In genomic region chr2:75786075-75786474, GRCm38 (mm10) we compare ENCODE assay signal across 8 mouse cellular contexts. TPM values are rescaled to one million over a fixed set of nuclear protein-coding genes. Genes with fewer than 3 reads are reported as not detected.
DNase-seq lines count a peak whose midpoint lies in the region; ATAC-seq lines count a peak whose summit lies in the region.

No protein-coding gene starts in this region.

- WGBS in forebrain, embryonic 11.5 days, result 20% methylated on average over 6 of the region's 6 CpGs
- 18% methylated on average over 6 of the region's 6 CpGs for WGBS in forebrain, embryonic 13.5 days
- 19% methylated on average over 6 of the region's 6 CpGs for WGBS in kidney, embryonic 15.5 days

- no peak overlapping the region for H3K9ac ChIP-seq in forebrain, embryonic 11.5 days (ENCODE audit: low read length)
- no peak overlapping the region for H3K9ac ChIP-seq in forebrain, embryonic 13.5 days
- H3K9ac ChIP-seq in kidney, embryonic 15.5 days, result no peak overlapping the region

- no peak overlapping the region for H3K27ac ChIP-seq in forebrain, embryonic 11.5 days (ENCODE audit: low read depth, low read length)
- H3K27ac ChIP-seq in forebrain, embryonic 13.5 days, result no peak overlapping the region
- peak overlapping the region; percentile 48 for H3K27ac ChIP-seq in kidney, embryonic 15.5 days

- no peaks in the 10 kb centered on the region for H3K36me3 ChIP-seq in forebrain, embryonic 11.5 days (ENCODE audit: control insufficient read depth, insufficient read depth, low read length)
- H3K36me3 ChIP-seq in forebrain, embryonic 13.5 days (ENCODE audit: poor library complexity, severe bottlenecking), result no peaks in the 10 kb centered on the region
- H3K36me3 ChIP-seq in kidney, embryonic 15.5 days, result no peaks in the 10 kb centered on the region

- H3K27me3 ChIP-seq in forebrain, embryonic 11.5 days (ENCODE audit: control insufficient read depth, insufficient read depth, low read length), result no peaks in the 10 kb centered on the region
- H3K27me3 ChIP-seq in forebrain, embryonic 13.5 days, result no peaks in the 10 kb centered on the region
- no peaks in the 10 kb centered on the region for H3K27me3 ChIP-seq in kidney, embryonic 15.5 days

- H3K4me2 ChIP-seq in forebrain, embryonic 11.5 days (ENCODE audit: low read depth, low read length, severe bottlenecking), result no peak overlapping the region
- H3K4me2 ChIP-seq in forebrain, embryonic 13.5 days, result no peak overlapping the region
- H3K4me2 ChIP-seq in kidney, embryonic 15.5 days, result no peak overlapping the region

- no peaks in the 10 kb centered on the region for H3K9me3 ChIP-seq in forebrain, embryonic 11.5 days (ENCODE audit: control insufficient read depth, low read length)
- H3K9me3 ChIP-seq in forebrain, embryonic 13.5 days (replicated peaks), result no peaks in the 10 kb centered on the region
- no peaks in the 10 kb centered on the region for H3K9me3 ChIP-seq in kidney, embryonic 15.5 days (replicated peaks)

- ATAC-seq in forebrain, embryonic 11.5 days (replicated peaks; ENCODE audit: low FRiP score), result no peak
- no peak for ATAC-seq in forebrain, embryonic 13.5 days
- no peak; the same call in 1 of the 2 replicates for ATAC-seq in kidney, embryonic 15.5 days (replicated peaks; ENCODE audit: low FRiP score)
- 0 out of 2 replicates have a peak, but pooled peaks have one; percentile 45 for ATAC-seq in monocyte, adult 5-6 weeks (replicated peaks; ENCODE audit: insufficient number of reproducible peaks, low FRiP score, low TSS enrichment, poor library complexity, severe bottlenecking)

- peak; percentile 74 for DNase-seq in forebrain, embryonic 11.5 days (ENCODE audit: low spot score)
- peak; percentile 21 for DNase-seq in right cerebral cortex, postnatal 14 days
- no peak for DNase-seq in right cerebral cortex, adult 18-20 months
- DNase-seq in embryo, embryonic 10.5 days (ENCODE audit: low spot score), result peak; percentile 87
- DNase-seq in ovary, postnatal 14 days (ENCODE audit: low spot score), result no peak

- H3K4me1 ChIP-seq in forebrain, embryonic 11.5 days (replicated peaks; ENCODE audit: control insufficient read depth, insufficient read depth, low read length), result no peaks in the 10 kb centered on the region
- H3K4me1 ChIP-seq in forebrain, embryonic 13.5 days, result 0 out of 2 replicates have a peak, but pooled peaks cover under 1% of the 10 kb centered on the region
- peaks cover 14% of the 10 kb centered on the region for H3K4me1 ChIP-seq in kidney, embryonic 15.5 days

- H3K4me3 ChIP-seq in forebrain, embryonic 11.5 days (ENCODE audit: low read depth, low read length), result no peak overlapping the region
- no peak overlapping the region for H3K4me3 ChIP-seq in forebrain, embryonic 13.5 days
- no peak overlapping the region for H3K4me3 ChIP-seq in kidney, embryonic 15.5 days (replicated peaks)

RNA-seq across cellular contexts. Expression of gene Agps, which starts 45.9 kb away (rescaled TPM):
- polyA plus RNA-seq in forebrain, embryonic 11.5 days (2014; fragmentation: Nextera tagmentation; extraction: Ambion mirVana), result 46.7 and 47.3 TPM in 2 replicates
- 25.6 and 26.0 TPM in 2 replicates for polyA plus RNA-seq in forebrain, embryonic 13.5 days (2015; fragmentation: Nextera tagmentation; extraction: Ambion mirVana)
- 39.1 and 41.5 TPM in 2 replicates for polyA plus RNA-seq in kidney, embryonic 15.5 days (2015; fragmentation: Nextera tagmentation; extraction: Ambion mirVana)
- total RNA-seq in monocyte, adult 5-6 weeks (2017), result 60.0 to 94.2 TPM (median 75.4 TPM) in 3 replicates

Comparison
In these comparisons a context has a peak if more than half of its experiments do, and no peak if none do; other contexts are left out.
1. DNase-seq: peak in forebrain, embryonic 11.5 days (single experiment), right cerebral cortex, postnatal 14 days (single experiment) and embryo, embryonic 10.5 days (single experiment); none in right cerebral cortex, adult 18-20 months (single experiment) and ovary, postnatal 14 days (single experiment).